Mouse (Mus musculus): Measurements from ENCODE around the gene Msx3.

Msx3 gene

GRCm38 (mm10) chr7:140048361-140049114 is at the start of gene Msx3:
Gene Msx3, minus strand, starts transcription at chr7:140049089.
- in situ Hi-C loops (cut with MboI, MseI), result no loop called here

- in situ Hi-C loops (cut with MboI, MseI), result no loop called here
Observed at GRCm38 (mm10) chr7:140098466-140098865, 49.6 kb upstream of the Msx3 start.

GRCm38 (mm10) chr7:140096055-140096454 is 47.2 kb upstream of the Msx3 start:
- in situ Hi-C loops (cut with MboI, MseI), result no loop called here

GRCm38 (mm10) chr7:140095556-140095955 is 46.7 kb upstream of the Msx3 start:
- in situ Hi-C loops (cut with MboI, MseI), result no loop called here

- in situ Hi-C loops (cut with MboI, MseI), result no loop called here
Observed at GRCm38 (mm10) chr7:140094954-140095353, 46.1 kb upstream of the Msx3 start.

- in situ Hi-C loops (cut with MboI, MseI), result no loop called here
Observed at GRCm38 (mm10) chr7:140092924-140093528, 44.1 kb upstream of the Msx3 start, which contains the start of gene Prap1. Gene Prap1, plus strand, starts transcription at chr7:140093395.

GRCm38 (mm10) chr7:140090601-140091000 is 41.7 kb upstream of the Msx3 start:
- in situ Hi-C loops (cut with MboI, MseI), result no loop called here

GRCm38 (mm10) chr7:140082242-140082678 is 33.4 kb upstream of the Msx3 start, which contains the start of gene Caly:
Gene Caly, minus strand, starts transcription at chr7:140082548.
- in situ Hi-C loops (cut with MboI, MseI), result loop anchor here (5.0 kb wide), 1 partner anchor 60 kb away; no protein-coding TSS in a partner anchor

GRCm38 (mm10) chr7:140081408-140082241 is 32.7 kb upstream of the Msx3 start:
- in situ Hi-C loops (cut with MboI, MseI), result loop anchor here (5.0 kb wide), 1 partner anchor 61 kb away; no protein-coding TSS in a partner anchor

GRCm38 (mm10) chr7:140080503-140081156 is 31.7 kb upstream of the Msx3 start:
- in situ Hi-C loops (cut with MboI, MseI), result loop anchor here (5.0 kb wide), 1 partner anchor 62 kb away; no protein-coding TSS in a partner anchor

GRCm38 (mm10) chr7:140078711-140079110 is 29.8 kb upstream of the Msx3 start:
- in situ Hi-C loops (cut with MboI, MseI), result no loop called here

- in situ Hi-C loops (cut with MboI, MseI), result no loop called here
Observed at GRCm38 (mm10) chr7:140077698-140078097, 28.8 kb upstream of the Msx3 start.

GRCm38 (mm10) chr7:140070042-140070711 is 21.3 kb upstream of the Msx3 start:
- in situ Hi-C loops (cut with MboI, MseI), result no loop called here

- in situ Hi-C loops (cut with MboI, MseI), result no loop called here
Observed at GRCm38 (mm10) chr7:140067397-140067796, 18.5 kb upstream of the Msx3 start.

GRCm38 (mm10) chr7:140063092-140063491 is 14.2 kb upstream of the Msx3 start:
- in situ Hi-C loops (cut with MboI, MseI), result no loop called here

- in situ Hi-C loops (cut with MboI, MseI), result no loop called here
Observed at GRCm38 (mm10) chr7:140062307-140062706, 13.4 kb upstream of the Msx3 start.

GRCm38 (mm10) chr7:140061832-140062130 is 12.9 kb upstream of the Msx3 start:
- in situ Hi-C loops (cut with MboI, MseI), result no loop called here

- in situ Hi-C loops (cut with MboI, MseI), result no loop called here
Observed at GRCm38 (mm10) chr7:140060936-140061831, 12.3 kb upstream of the Msx3 start.

- in situ Hi-C loops (cut with MboI, MseI), result loop anchor here (5.0 kb wide), 1 partner anchor 102 kb away; no protein-coding TSS in a partner anchor
Observed at GRCm38 (mm10) chr7:140059601-140060000, 10.7 kb upstream of the Msx3 start.

GRCm38 (mm10) chr7:140058528-140058927 is 9.6 kb upstream of the Msx3 start:
- in situ Hi-C loops (cut with MboI, MseI), result loop anchor here (5.0 kb wide), 1 partner anchor 101 kb away; no protein-coding TSS in a partner anchor

Measured in regulatory T cell (primary cell).